Mouse (Mus musculus): Measurements from ENCODE around the gene Macrod1.

DNA sequence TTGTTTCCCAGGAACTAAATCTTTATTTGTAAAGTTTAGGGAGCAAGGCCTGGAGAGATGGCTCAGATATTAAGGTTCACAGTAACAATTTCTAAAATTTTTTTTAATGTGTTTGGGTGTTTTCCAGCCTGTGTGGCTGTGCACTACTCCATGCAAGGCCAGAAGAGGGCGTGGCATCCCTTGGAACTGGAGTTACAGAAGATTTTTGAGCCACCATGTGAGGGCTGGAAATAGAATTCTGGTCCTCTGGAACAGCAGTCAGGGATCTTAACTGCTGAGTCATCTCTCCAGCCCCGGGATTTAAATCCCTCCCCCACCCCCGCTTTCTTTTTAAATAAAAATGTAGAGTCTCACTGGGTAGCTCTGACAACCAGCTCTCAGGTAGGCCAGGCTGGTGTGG lies 1.4 kb upstream of the Macrod1 start:
- TF ChIP-seq CTCF (IDR thresholded peaks at IDR 0.05; ENCODE audit: low read depth, low read length), result peak; percentile 24; the same call in 1 of the 2 replicates
- no peak for TF ChIP-seq POLR2A (IDR thresholded peaks at IDR 0.05; ENCODE audit: borderline replicate concordance, low read depth, low read length)

Data from bone marrow macrophage, adult 2 months (primary cell).